Mouse (Mus musculus) liver, adult (tissue): ENCODE data around the gene Cenpc1.

Experiments
- GATA4 ChIP-seq: IDR thresholded peaks from 2 replicates; pipeline ENCODE4 v1.6.1; 2014; ENCODE audit warnings: mild to moderate bottlenecking, low read length; ENCODE audit not compliant: insufficient replicate concordance

Gene Cenpc1

DNA sequence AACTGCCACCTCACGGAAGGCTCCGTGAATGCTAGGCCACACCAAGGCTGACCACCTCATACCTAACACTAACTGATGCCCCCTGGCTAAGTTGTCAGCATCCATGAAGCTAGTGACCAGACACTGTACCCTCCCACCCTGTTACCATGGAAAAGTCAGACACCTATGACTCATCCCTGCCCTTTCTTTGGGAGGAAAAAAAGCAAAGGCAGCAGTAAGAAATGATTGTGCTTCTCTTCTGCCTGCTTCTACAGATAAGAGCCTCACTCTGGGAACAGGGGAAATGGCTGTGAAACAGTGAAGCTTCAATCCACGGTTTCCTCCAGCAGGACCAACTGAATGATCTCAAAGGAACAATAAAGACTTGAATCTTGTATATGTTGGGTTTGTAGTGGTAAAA is 3.1 kb upstream of the Cenpc1 start:
- TF ChIP-seq GATA4, result no peak

GRCm38 (mm10) chr5:86066551-86066929 is 1.2 kb upstream of the Cenpc1 start:
- TF ChIP-seq GATA4, result no peak; the same call in 1 of the 2 replicates

DNA sequence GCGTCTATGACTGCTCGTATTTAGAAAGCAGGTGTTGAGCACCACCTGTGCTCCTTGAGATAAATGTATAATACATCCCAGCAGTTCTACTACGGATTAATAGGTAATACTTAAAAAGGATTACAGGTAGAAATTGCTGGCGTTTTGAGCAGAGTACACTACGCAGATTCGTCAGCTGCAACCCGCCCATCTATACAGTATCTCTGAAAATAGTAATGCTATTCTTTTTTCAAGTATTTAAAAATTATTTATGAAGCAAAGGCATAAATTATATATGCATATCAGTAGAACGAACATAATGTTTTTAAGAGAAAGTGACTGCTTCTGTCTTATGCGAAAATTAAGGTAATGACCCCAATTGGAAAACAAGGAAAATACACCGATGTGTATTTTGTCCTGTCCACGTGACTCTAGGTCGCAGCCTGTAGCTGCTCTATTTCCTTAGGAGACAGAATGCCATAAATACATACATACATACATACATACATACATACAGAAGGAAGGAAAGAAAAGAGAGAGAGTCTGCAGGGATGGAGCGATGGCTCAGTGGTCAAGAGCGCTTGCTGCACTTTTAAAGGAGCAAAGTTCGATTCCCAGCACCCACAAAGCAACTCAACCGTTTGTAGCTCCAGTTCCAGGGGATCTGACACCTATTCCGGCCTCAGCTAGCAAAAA is 630 bp upstream of the Cenpc1 start:
- no peak for TF ChIP-seq GATA4

DNA sequence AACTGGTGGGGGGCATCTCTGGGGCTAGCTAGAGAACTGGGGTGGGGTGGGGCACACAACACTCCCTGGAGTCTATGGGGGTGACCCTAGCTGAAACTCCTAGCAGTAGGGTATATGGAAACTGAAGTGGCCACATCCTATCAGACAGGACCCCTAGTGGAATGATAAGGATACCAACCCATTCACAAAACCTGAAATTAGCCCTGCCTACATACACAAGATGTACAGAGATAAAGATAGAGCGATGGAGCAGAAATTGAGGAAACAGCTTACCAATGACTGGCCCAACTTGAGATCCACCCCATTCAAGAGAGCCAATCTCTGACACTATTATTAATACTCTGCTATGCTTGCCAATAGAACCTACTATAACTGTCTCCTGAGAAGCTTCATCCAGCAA is 1.9 kb downstream of the Cenpc1 start:
- TF ChIP-seq GATA4, result no peak

- TF ChIP-seq GATA4, result no peak
Observed at GRCm38 (mm10) chr5:86029820-86030219, 35.6 kb downstream of the Cenpc1 start.

- TF ChIP-seq GATA4, result no peak
Observed at GRCm38 (mm10) chr5:85996545-85997510, 68.6 kb downstream of the Cenpc1 start.

DNA sequence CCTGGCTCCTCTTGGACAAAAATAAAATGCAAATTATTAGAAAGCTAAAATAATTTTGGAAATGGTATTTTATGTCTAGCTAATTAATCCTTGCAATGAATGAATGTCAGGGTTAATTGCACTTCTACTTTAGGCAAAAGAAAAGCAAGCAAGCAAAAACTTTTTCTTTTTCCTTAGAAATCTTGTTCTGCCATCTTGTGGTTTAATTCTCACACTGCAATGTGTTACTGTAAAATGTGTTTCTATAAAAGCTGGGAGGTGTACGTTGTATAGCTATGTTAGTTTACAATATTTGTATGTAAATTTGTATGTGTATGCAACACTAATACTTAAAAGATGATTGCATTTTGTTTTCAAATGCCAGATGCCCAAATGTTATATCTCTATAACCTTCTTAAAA is 70.8 kb downstream of the Cenpc1 start:
- TF ChIP-seq GATA4, result no peak

GRCm38 (mm10) chr5:85992805-85993721 is 72.3 kb downstream of the Cenpc1 start:
- TF ChIP-seq GATA4, result no peak

- TF ChIP-seq GATA4, result no peak
Observed at GRCm38 (mm10) chr5:85992055-85992454, 73.3 kb downstream of the Cenpc1 start.

DNA sequence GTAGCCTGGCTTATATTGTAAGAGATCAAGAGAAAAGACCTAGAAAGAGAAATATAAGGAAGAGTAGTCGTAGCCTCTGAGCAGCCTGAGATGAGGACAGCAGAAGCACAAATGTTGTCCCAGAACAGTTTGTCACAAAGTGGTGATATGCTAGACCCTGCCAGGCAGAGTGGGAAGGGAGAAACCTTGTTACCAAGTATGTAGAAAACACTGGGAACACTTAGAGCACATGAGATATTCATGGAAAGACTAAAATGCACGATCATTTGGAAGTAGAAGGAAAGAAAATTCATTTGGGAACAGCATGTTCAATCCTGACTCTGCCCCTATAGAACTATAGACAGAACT is 77.9 kb downstream of the Cenpc1 start:
- no peak for TF ChIP-seq GATA4

GRCm38 (mm10) chr5:85986734-85987515 is 78.5 kb downstream of the Cenpc1 start:
- no peak for TF ChIP-seq GATA4

GRCm38 (mm10) chr5:85977646-85978426 is 87.5 kb downstream of the Cenpc1 start:
- no peak for TF ChIP-seq GATA4

GRCm38 (mm10) chr5:85962791-85963190 is 102.6 kb downstream of the Cenpc1 start:
- no peak for TF ChIP-seq GATA4
